Mouse (Mus musculus) bone marrow macrophage, adult 2 months (primary cell): ENCODE data around the gene Klhl33. TPM values are rescaled to one million over a fixed set of nuclear protein-coding genes. Genes with fewer than 3 reads are reported as not detected.
"Not testable (repeated sequence)": the region's sequence is repeated elsewhere in the genome, so short reads cannot be mapped to it uniquely, and the experiment has no call there.

ENCODE experiments used
- H3K27ac ChIP-seq: 2 replicates; pipeline ENCODE4 v1.5.1; 2012; ENCODE audit warnings: low read depth, low read length; ENCODE audit not compliant: insufficient read depth
- H3K4me1 ChIP-seq: 2 replicates; pipeline ENCODE4 v1.6.1; 2012; ENCODE audit warnings: low read length; ENCODE audit not compliant: control insufficient read depth, insufficient read depth
- H3K4me3 ChIP-seq: 2 replicates; pipeline ENCODE4 v1.5.1; 2012; ENCODE audit warnings: mild to moderate bottlenecking, low read length, moderate library complexity; ENCODE audit not compliant: insufficient read depth
- CTCF ChIP-seq: IDR thresholded peaks from 2 replicates; pipeline ENCODE4 v1.5.1; 2012; ENCODE audit warnings: low read depth, mild to moderate bottlenecking, low read length, moderate library complexity
- POLR2A ChIP-seq: IDR thresholded peaks from 2 replicates; pipeline ENCODE4 v1.6.1; 2012; ENCODE audit warnings: mild to moderate bottlenecking, low read depth, low read length, borderline replicate concordance
- polyA plus RNA-seq: library from polyadenylated mRNA; stranded (reverse); fragments of >200 nt; gene quantifications from 2 replicates; pipeline ENCODE4 v1.2.4, GENCODE M21; 2012; ENCODE audit not compliant: missing spikeins, insufficient read depth, insufficient read length

Gene Klhl33
- polyA plus RNA-seq, 1 experiment, result 2.1 TPM

- H3K4me3 ChIP-seq, result peak within 1 kb of the TSS; percentile 84
- H3K4me1 ChIP-seq, result peaks cover 27% of the 10 kb centered on the region
- peak within 1 kb of the TSS; percentile 89 for H3K27ac ChIP-seq
- TF ChIP-seq POLR2A (no peak), CTCF (no peak)
These were observed 33.6 kb upstream of the Klhl33 start, which contains the start of the genes Pip4p1 and Pnp for GRCm38 (mm10) chr14:50930754-50931492. Gene Pip4p1 (minus strand): TSS chr14:50930856. Gene Pnp (plus strand): TSS chr14:50931082.

GRCm38 (mm10) chr14:50930377-50930753, 33.1 kb upstream of the Klhl33 start:
- H3K4me1 ChIP-seq, result peaks cover 25% of the 10 kb centered on the region
- no peak for TF ChIP-seq POLR2A
- TF ChIP-seq CTCF, result no peak

GRCm38 (mm10) chr14:50929951-50930350, 32.6 kb upstream of the Klhl33 start:
- no peak for TF ChIP-seq CTCF
- TF ChIP-seq POLR2A, result no peak
- Histone ChIP-seq H3K27ac (peak overlapping the region; percentile 81), H3K4me1 (peaks cover 22% of the 10 kb centered on the region), H3K4me3 (peak overlapping the region; percentile 84)

More at GRCm38 (mm10) chr14:50930377-50930753, 33.1 kb upstream of the Klhl33 start:
- peak overlapping the region; percentile 81 for H3K27ac ChIP-seq
- peak overlapping the region; percentile 84 for H3K4me3 ChIP-seq

- Histone ChIP-seq H3K4me3 (no peak overlapping the region), H3K4me1 (peaks cover 22% of the 10 kb centered on the region), H3K27ac (no peak overlapping the region)
- TF ChIP-seq CTCF, result no peak
- TF ChIP-seq POLR2A, result no peak
These were observed 30.1 kb upstream of the Klhl33 start for GRCm38 (mm10) chr14:50927366-50927765.

- H3K4me3 ChIP-seq, result peak overlapping the region; percentile 82
- peak overlapping the region; percentile 75 for H3K27ac ChIP-seq
- peaks cover 17% of the 10 kb centered on the region for H3K4me1 ChIP-seq
- TF ChIP-seq CTCF (no peak), POLR2A (no peak)
These were observed 28.0 kb upstream of the Klhl33 start for GRCm38 (mm10) chr14:50925111-50925920.

GRCm38 (mm10) chr14:50924281-50925064, 27.2 kb upstream of the Klhl33 start, which contains the start of the genes Osgep and Apex1:
Gene Osgep (minus strand): TSS chr14:50924893.
Gene Apex1 (plus strand): TSS chr14:50924968.
- TF ChIP-seq CTCF (no peak), POLR2A (no peak)
- Histone ChIP-seq H3K4me3 (peak within 1 kb of the TSS; percentile 82), H3K4me1 (peaks cover 17% of the 10 kb centered on the region), H3K27ac (peak within 1 kb of the TSS; percentile 87)

GRCm38 (mm10) chr14:50923437-50923836, 26.1 kb upstream of the Klhl33 start:
- peak overlapping the region; percentile 24 for H3K4me3 ChIP-seq
- not testable (repeated sequence) for H3K27ac ChIP-seq, H3K4me1 ChIP-seq

- Histone ChIP-seq H3K4me1 (peaks cover 28% of the 10 kb centered on the region), H3K4me3 (no peak overlapping the region), H3K27ac (no peak overlapping the region)
- TF ChIP-seq CTCF, result no peak
- TF ChIP-seq POLR2A, result no peak
These were observed 14.0 kb upstream of the Klhl33 start for GRCm38 (mm10) chr14:50911356-50911755.

GRCm38 (mm10) chr14:50908126-50908525, 10.8 kb upstream of the Klhl33 start:
- peaks cover 36% of the 10 kb centered on the region for H3K4me1 ChIP-seq
- H3K27ac ChIP-seq, result peak overlapping the region; percentile 56
- no peak for TF ChIP-seq POLR2A
- no peak for TF ChIP-seq CTCF
- no peak overlapping the region for H3K4me3 ChIP-seq

- H3K4me1 ChIP-seq, result peaks cover 33% of the 10 kb centered on the region
- H3K27ac ChIP-seq, H3K4me3 ChIP-seq: not testable (repeated sequence)
These were observed 8.0 kb upstream of the Klhl33 start for GRCm38 (mm10) chr14:50905327-50905726.
